Mouse (Mus musculus) heart, adult 2 months (tissue): Measurements from ENCODE around the gene Dyrk1b.
A peak's percentile ranks its signal among the peaks of the same experiment; 100 is the strongest.

Source experiments
- CTCF ChIP-seq: fragments of 200-600 bp; IDR thresholded peaks from 2 replicates; pipeline ENCODE4 v1.8.1; 2022; ENCODE audit warnings: antibody characterized with exemption, mild to moderate bottlenecking, moderate library complexity
- EP300 ChIP-seq: fragments of 200-500 bp; IDR thresholded peaks from 2 replicates; pipeline ENCODE4 v1.6.1; 2011; ENCODE audit warnings: low read depth, low read length, control low read depth; ENCODE audit not compliant: insufficient read depth
- POLR2A ChIP-seq: fragments of 200-500 bp; IDR thresholded peaks from 2 replicates; pipeline ENCODE4 v1.6.1; 2011; ENCODE audit warnings: mild to moderate bottlenecking, low read depth, low read length, control low read depth; ENCODE audit not compliant: insufficient read depth

DNA sequence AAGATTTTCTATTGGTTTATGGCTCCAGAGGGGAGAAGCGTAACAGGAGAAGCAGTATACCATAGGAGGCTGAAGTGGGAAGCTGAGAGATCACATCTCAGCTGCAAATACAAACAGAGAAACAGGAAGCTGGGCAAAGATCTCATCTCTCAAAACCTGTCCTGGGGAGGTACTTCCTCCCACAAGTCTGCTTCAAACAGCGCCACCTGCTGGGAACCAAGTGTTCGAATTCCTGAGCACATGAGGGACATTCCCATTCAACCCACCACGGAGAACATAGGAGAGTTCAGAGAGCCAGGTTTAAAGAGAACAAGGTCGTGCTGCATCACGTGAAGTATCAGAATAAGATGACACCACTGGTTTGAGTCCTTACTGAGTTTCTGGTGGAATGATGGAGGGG, 13.9 kb upstream of the Dyrk1b start:
- TF ChIP-seq CTCF = 0 out of 2 replicates have a peak, but pooled peaks have one; percentile 21
- TF ChIP-seq EP300 = no peak
- no peak for TF ChIP-seq POLR2A
